Mouse (Mus musculus): ENCODE results near the gene Pde4c. TPM values are rescaled to one million over a fixed set of nuclear protein-coding genes. Genes with fewer than 3 reads are reported as not detected.
A peak's percentile ranks its signal among the peaks of the same experiment; 100 is the strongest.

Gene Pde4c
- polyA plus RNA-seq, 1 experiment from 2014 or later, result 0.45 TPM

GRCm38 (mm10) chr8:70698310-70699109 is 25.0 kb upstream of the Pde4c start, which contains the start of gene Jund:
TSS of gene Jund (plus strand) at chr8:70698949.
- Histone ChIP-seq H3K4me1 (peaks cover 40% of the 10 kb centered on the region), H3K9ac (peak within 1 kb of the TSS; percentile 99), H3K4me3 (replicated peaks) (peak within 1 kb of the TSS; percentile 96), H3K36me3 (peaks cover 7% of the 10 kb centered on the region; the same call in 1 of the 2 replicates), H3K27ac (peak within 1 kb of the TSS; percentile 99), H3K9me3 (no peaks in the 10 kb centered on the region), H3K4me2 (peak within 1 kb of the TSS; percentile 55), H3K27me3 (replicated peaks) (no peaks in the 10 kb centered on the region)
- under 1% methylated on average over 67 of the region's 69 CpGs for WGBS
- peak; percentile 87 for ATAC-seq (ENCODE audit: insufficient read depth, low FRiP score, low read depth)

GRCm38 (mm10) chr8:70699116-70699833 is 24.2 kb upstream of the Pde4c start:
- peak overlapping the region; percentile 96 for H3K4me3 ChIP-seq (replicated peaks)
- H3K27me3 ChIP-seq (replicated peaks), result no peaks in the 10 kb centered on the region
- peaks cover 37% of the 10 kb centered on the region for H3K4me1 ChIP-seq
- H3K9ac ChIP-seq, result peak overlapping the region; percentile 99
- ATAC-seq (ENCODE audit: insufficient read depth, low FRiP score, low read depth), result peak; percentile 2; the same call in 1 of the 2 replicates
- no peaks in the 10 kb centered on the region for H3K9me3 ChIP-seq
- peaks cover 7% of the 10 kb centered on the region; the same call in 1 of the 2 replicates for H3K36me3 ChIP-seq
- under 1% methylated on average over 86 of the region's 89 CpGs for WGBS
- peak overlapping the region; percentile 99 for H3K27ac ChIP-seq
- peak overlapping the region; percentile 55 for H3K4me2 ChIP-seq

GRCm38 (mm10) chr8:70699834-70700554 is 23.5 kb upstream of the Pde4c start:
- H3K9ac ChIP-seq, result peak overlapping the region; percentile 99
- ATAC-seq (ENCODE audit: insufficient read depth, low FRiP score, low read depth), result no peak
- H3K27me3 ChIP-seq (replicated peaks), result no peaks in the 10 kb centered on the region
- peak overlapping the region; percentile 99 for H3K27ac ChIP-seq
- peaks cover 37% of the 10 kb centered on the region for H3K4me1 ChIP-seq
- under 1% methylated on average over 59 of the region's 59 CpGs for WGBS
- H3K9me3 ChIP-seq, result no peaks in the 10 kb centered on the region
- H3K36me3 ChIP-seq, result peaks cover 7% of the 10 kb centered on the region; the same call in 1 of the 2 replicates
- H3K4me2 ChIP-seq, result peak overlapping the region; percentile 55
- H3K4me3 ChIP-seq (replicated peaks), result peak overlapping the region; percentile 96

- H3K36me3 ChIP-seq, result peaks cover 7% of the 10 kb centered on the region; the same call in 1 of the 2 replicates
- WGBS, result 0% methylated on average over 18 of the region's 20 CpGs
- peak overlapping the region; percentile 99 for H3K27ac ChIP-seq
- peak overlapping the region; percentile 96 for H3K4me3 ChIP-seq (replicated peaks)
- no peak overlapping the region; the same call in 1 of the 2 replicates for H3K9ac ChIP-seq
- 0 out of 2 replicates have a peak, but pooled peaks have one; percentile 4 for ATAC-seq (ENCODE audit: insufficient read depth, low FRiP score, low read depth)
- no peaks in the 10 kb centered on the region for H3K27me3 ChIP-seq (replicated peaks)
- H3K4me2 ChIP-seq, result peak overlapping the region; percentile 55
- no peaks in the 10 kb centered on the region for H3K9me3 ChIP-seq
- peaks cover 34% of the 10 kb centered on the region for H3K4me1 ChIP-seq
Measured at GRCm38 (mm10) chr8:70700555-70700922, 23.0 kb upstream of the Pde4c start.

- H3K9me3 ChIP-seq, result no peaks in the 10 kb centered on the region
- H3K4me1 ChIP-seq, result peaks cover 26% of the 10 kb centered on the region
- H3K27me3 ChIP-seq (replicated peaks), result no peaks in the 10 kb centered on the region
- no peak overlapping the region; the same call in 1 of the 2 replicates for H3K9ac ChIP-seq
- peak overlapping the region; percentile 96 for H3K4me3 ChIP-seq (replicated peaks)
- H3K36me3 ChIP-seq, result peaks cover 7% of the 10 kb centered on the region; the same call in 1 of the 2 replicates
- H3K4me2 ChIP-seq, result peak overlapping the region; percentile 55
- no peak for ATAC-seq (ENCODE audit: insufficient read depth, low FRiP score, low read depth)
- peak overlapping the region; percentile 99 for H3K27ac ChIP-seq
- 45% methylated on average over 10 of the region's 10 CpGs for WGBS
Measured at GRCm38 (mm10) chr8:70701048-70701981, 22.2 kb upstream of the Pde4c start.

- Histone ChIP-seq H3K27ac (no peak overlapping the region), H3K36me3 (peaks cover 7% of the 10 kb centered on the region; the same call in 1 of the 2 replicates), H3K4me2 (peak overlapping the region; percentile 55; the same call in 1 of the 2 replicates), H3K9me3 (no peaks in the 10 kb centered on the region), H3K27me3 (replicated peaks) (no peaks in the 10 kb centered on the region), H3K4me1 (peaks cover 17% of the 10 kb centered on the region), H3K4me3 (replicated peaks) (no peak overlapping the region; the same call in 1 of the 2 replicates), H3K9ac (no peak overlapping the region)
- no peak for ATAC-seq (ENCODE audit: insufficient read depth, low FRiP score, low read depth)
- WGBS, result 77% methylated on average over 2 of the region's 2 CpGs
Measured at GRCm38 (mm10) chr8:70701982-70702841, 21.3 kb upstream of the Pde4c start.

- H3K4me2 ChIP-seq, result no peak overlapping the region
Measured at GRCm38 (mm10) chr8:70702842-70703182, 20.7 kb upstream of the Pde4c start.

GRCm38 (mm10) chr8:70703287-70703686 is 20.2 kb upstream of the Pde4c start, which contains the start of gene Iqcn:
TSS of gene Iqcn (plus strand) at chr8:70703457.
- H3K4me2 ChIP-seq, result no peak within 1 kb of the TSS
- WGBS, result 91% methylated on average over 3 of the region's 3 CpGs
- H3K36me3 ChIP-seq, result peaks cover 7% of the 10 kb centered on the region; the same call in 1 of the 2 replicates
- no peak for ATAC-seq (ENCODE audit: insufficient read depth, low FRiP score, low read depth)
- no peak within 1 kb of the TSS for H3K4me3 ChIP-seq (replicated peaks)
- peaks cover 10% of the 10 kb centered on the region for H3K4me1 ChIP-seq
- no peaks in the 10 kb centered on the region for H3K27me3 ChIP-seq (replicated peaks)
- H3K9me3 ChIP-seq, result no peaks in the 10 kb centered on the region
- H3K9ac ChIP-seq, result no peak within 1 kb of the TSS
- no peak within 1 kb of the TSS for H3K27ac ChIP-seq

More at GRCm38 (mm10) chr8:70702842-70703182, 20.7 kb upstream of the Pde4c start:
- no peak for ATAC-seq (ENCODE audit: insufficient read depth, low FRiP score, low read depth)
- WGBS, result 67% methylated on average over 3 of the region's 3 CpGs
- H3K4me1 ChIP-seq, result peaks cover 11% of the 10 kb centered on the region
- H3K4me3 ChIP-seq (replicated peaks), result no peak overlapping the region
- no peaks in the 10 kb centered on the region for H3K9me3 ChIP-seq
- no peaks in the 10 kb centered on the region for H3K27me3 ChIP-seq (replicated peaks)
- no peak overlapping the region for H3K27ac ChIP-seq
- no peak overlapping the region for H3K9ac ChIP-seq
- H3K36me3 ChIP-seq, result peaks cover 7% of the 10 kb centered on the region; the same call in 1 of the 2 replicates

GRCm38 (mm10) chr8:70708281-70708680 is 15.2 kb upstream of the Pde4c start:
- Histone ChIP-seq H3K4me1 (no peaks in the 10 kb centered on the region), H3K9ac (no peak overlapping the region), H3K27me3 (replicated peaks) (no peaks in the 10 kb centered on the region), H3K4me2 (no peak overlapping the region), H3K9me3 (no peaks in the 10 kb centered on the region), H3K27ac (no peak overlapping the region), H3K36me3 (no peaks in the 10 kb centered on the region), H3K4me3 (replicated peaks) (no peak overlapping the region)
- WGBS, result 88% methylated on average over 14 of the region's 14 CpGs
- no peak for ATAC-seq (ENCODE audit: insufficient read depth, low FRiP score, low read depth)

GRCm38 (mm10) chr8:70709794-70710193 is 13.7 kb upstream of the Pde4c start:
- 85% methylated on average over 9 of the region's 9 CpGs for WGBS
- no peak for ATAC-seq (ENCODE audit: insufficient read depth, low FRiP score, low read depth)
- Histone ChIP-seq H3K9ac (no peak overlapping the region), H3K4me3 (replicated peaks) (no peak overlapping the region), H3K27me3 (replicated peaks) (no peaks in the 10 kb centered on the region), H3K27ac (no peak overlapping the region), H3K9me3 (no peaks in the 10 kb centered on the region), H3K4me1 (no peaks in the 10 kb centered on the region), H3K36me3 (no peaks in the 10 kb centered on the region), H3K4me2 (no peak overlapping the region)

Data from stomach, embryonic 15.5 days (tissue).